Mouse (Mus musculus): ENCODE measurements around the gene Dgkh.
A peak's percentile ranks its signal among the peaks of the same experiment; 100 is the strongest.
"Not testable (repeated sequence)": the region's sequence is repeated elsewhere in the genome, so short reads cannot be mapped to it uniquely, and the experiment has no call there.

The Dgkh gene

DNA sequence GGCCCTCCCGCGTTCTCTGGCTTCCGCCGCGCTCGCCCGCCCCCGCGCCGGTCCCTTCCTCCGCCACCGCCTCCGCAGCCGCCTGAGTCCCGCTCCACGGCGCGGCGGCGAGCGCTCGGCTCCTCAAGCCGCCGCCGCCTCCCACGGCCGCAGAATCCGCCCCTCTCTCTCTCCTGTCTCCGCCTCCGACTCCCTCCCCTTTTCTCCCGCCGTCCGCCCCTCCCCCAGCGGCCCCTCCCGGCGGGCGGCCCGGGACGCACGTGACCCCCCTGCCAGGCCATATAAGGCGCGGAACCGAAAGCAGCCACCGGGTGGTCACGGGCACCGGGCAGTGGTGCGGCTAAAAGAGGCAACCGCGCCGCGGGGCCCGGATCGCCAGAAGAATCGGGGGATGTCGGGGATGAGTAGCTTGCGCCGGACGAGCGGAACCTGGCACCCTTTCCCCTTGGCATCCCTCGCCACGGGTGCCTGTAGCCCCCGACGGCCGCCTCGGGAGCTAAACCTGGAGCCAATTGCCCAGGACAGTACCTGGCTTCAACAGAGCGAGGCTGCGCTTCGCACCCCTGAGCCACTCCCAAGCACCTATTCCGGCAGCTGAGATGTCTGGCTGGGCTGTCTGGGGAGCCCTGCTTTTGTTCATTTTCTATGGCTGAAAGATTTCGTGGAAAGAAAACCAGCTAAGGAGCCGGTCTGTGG is at the start of gene Dgkh:
Gene Dgkh (minus strand): TSS at position 160 of the 696 bp plus-strand sequence.
- peak; percentile 95 for DNase-seq (ENCODE audit: inconsistent ontology term)

- no peak for DNase-seq (ENCODE audit: inconsistent ontology term)
Observed at GRCm38 (mm10) chr14:78777215-78777614, 44.6 kb upstream of the Dgkh start.

DNA sequence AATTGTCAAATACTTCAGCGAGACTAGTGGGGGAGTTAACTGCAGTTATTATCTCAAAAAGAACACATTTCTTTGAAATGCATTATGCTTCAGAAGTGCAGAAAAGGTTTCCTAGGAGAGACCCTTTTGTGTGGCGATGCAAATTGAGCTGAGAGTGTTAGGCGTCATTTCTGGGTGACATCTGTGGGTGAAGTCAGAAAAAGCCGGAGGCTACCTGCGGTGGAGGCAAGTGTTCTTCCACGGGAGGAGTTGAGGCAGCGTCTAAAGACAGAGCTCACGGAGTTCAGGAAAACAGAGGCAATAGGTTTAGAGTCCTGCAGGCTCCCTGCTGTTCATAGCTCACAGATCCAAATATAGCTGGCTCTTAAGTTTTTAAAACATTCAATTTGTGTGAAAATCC is 44.1 kb upstream of the Dgkh start:
- DNase-seq (ENCODE audit: inconsistent ontology term) = no peak

DNA sequence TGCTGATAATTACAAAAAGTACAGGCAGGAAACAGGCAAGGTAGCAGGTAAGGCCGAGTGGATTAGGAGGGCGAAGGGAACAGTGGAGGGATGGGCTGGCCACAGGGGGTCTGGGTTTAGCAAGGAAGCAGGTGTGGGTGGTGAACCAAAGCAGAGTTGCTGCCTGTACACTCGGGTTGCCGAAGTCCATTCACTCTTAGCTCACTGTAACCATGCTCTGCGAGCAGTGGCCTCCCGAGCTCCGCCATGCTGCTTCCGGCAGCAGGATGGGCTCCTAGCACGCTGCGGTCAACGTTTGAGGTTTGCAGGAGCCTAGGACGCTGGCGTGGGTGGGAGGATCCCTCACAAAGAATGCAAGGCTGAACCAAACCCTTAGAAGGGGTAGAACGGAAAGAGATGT is 43.1 kb upstream of the Dgkh start:
- DNase-seq (ENCODE audit: inconsistent ontology term) = no peak

DNA sequence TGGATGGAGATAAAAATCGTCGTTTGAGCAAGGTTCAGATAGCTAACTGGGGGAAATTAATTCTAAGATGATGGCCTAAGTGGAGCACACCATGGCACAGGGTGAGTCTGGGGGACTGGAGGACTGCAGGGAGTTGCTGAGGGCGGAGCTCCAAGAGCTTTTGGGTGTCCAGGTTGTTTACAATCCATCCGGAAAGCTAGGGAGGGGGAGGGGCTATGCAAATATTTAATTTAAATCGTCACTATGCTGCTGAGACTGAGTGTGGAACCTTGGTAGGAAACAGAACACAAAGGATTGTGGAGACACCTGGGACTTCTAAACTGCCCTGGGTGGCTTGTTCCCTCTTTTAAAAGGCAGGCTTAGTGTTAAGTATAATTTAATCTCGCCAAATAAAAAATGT is 42.6 kb upstream of the Dgkh start:
- no peak for DNase-seq (ENCODE audit: inconsistent ontology term)

DNA sequence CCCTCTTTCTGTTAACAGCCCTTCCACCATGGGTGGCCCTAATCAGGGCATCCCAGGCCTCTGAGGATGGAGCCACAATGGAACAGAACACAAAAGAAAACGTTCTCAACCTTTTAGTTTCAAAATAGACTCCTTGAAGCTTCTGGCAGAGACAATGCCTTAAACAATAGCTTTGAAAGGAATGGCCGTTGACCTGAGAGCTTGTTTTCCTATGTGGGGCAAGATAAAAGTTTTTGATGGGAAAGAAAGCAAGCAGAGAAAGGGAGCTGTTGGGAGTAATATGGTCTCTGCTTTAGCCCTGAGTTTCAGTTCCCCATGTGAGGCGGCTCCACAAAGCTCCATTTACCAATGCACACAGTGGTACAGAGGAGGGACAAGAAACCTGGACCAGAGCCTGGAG is 37.9 kb upstream of the Dgkh start:
- DNase-seq (ENCODE audit: inconsistent ontology term) = no peak

- no peak for DNase-seq (ENCODE audit: inconsistent ontology term)
Observed at GRCm38 (mm10) chr14:78761064-78761463, 28.5 kb upstream of the Dgkh start.

GRCm38 (mm10) chr14:78759491-78759890 is 26.9 kb upstream of the Dgkh start:
- peak; percentile 75 for DNase-seq (ENCODE audit: inconsistent ontology term)

GRCm38 (mm10) chr14:78755316-78755715 is 22.7 kb upstream of the Dgkh start:
- no peak for DNase-seq (ENCODE audit: inconsistent ontology term)

- no peak for DNase-seq (ENCODE audit: inconsistent ontology term)
Observed at GRCm38 (mm10) chr14:78748692-78749091, 16.1 kb upstream of the Dgkh start.

- DNase-seq (ENCODE audit: inconsistent ontology term) = no peak
Observed at GRCm38 (mm10) chr14:78747969-78748651, 15.5 kb upstream of the Dgkh start.

GRCm38 (mm10) chr14:78747454-78747853 is 14.9 kb upstream of the Dgkh start:
- no peak for DNase-seq (ENCODE audit: inconsistent ontology term)

GRCm38 (mm10) chr14:78734605-78735004 is 2.0 kb upstream of the Dgkh start:
- DNase-seq (ENCODE audit: inconsistent ontology term) = no peak

DNA sequence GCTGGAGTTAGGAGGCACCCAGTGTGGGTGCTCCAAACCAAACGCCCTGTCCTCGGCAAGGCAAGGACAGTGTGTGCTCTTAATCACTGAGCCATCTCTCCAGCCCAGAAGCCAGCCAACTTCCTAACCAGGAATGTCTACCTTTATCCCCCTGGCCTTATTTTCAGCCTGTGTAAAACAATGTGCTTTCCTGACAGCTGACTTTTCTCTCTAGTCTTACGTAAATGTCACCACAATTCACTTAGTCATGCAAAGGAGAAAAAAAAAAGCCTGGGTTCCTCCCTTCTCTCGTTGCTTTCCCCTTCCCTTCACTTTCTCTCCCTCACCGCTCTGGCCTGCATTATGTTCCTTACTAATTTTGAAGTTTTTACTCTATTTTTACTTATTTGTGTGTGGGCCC is 1.6 kb upstream of the Dgkh start:
- DNase-seq (ENCODE audit: inconsistent ontology term) = not testable (repeated sequence)

- no peak for DNase-seq (ENCODE audit: inconsistent ontology term)
Observed at GRCm38 (mm10) chr14:78733366-78734076, 945 bp upstream of the Dgkh start.

DNA sequence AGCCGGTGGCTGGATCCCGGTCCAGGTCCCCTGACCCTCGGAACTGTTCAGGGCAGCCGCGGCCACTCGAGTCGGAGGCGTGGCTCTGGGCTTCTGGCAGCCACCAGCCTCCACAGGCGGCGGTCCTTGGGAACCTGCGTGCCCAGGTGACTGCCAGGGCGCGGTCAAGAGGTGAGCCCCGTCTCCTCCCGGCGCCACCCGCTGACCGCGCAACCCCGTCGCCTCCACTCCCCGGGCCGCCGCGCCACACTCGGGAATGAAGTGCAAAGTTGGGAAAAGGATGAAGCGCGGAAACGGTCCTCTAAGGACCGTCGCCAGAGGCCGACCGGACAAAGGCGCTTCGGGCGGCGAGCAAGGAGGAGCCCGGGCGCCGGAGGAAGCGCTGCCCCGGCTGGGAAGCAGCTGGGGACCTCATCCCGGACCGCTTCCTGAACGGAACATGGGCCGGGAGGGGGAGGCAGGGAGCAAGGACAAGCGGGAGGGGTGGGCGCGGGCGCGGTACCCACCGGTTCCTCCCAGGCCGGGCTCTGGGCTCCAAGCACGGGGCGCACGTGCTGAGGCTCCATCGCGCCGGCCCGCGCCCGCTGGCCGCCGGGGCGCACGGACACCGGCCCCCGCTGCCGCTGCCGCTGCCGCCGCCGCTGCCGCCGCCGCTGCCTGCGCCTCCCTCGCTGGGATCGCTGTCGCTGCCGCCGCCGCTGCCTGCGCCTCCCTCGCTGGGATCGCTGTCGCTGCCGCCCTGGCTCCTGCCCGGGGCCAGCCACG is 542 bp downstream of the Dgkh start:
- DNase-seq (ENCODE audit: inconsistent ontology term) = peak; percentile 51

DNA sequence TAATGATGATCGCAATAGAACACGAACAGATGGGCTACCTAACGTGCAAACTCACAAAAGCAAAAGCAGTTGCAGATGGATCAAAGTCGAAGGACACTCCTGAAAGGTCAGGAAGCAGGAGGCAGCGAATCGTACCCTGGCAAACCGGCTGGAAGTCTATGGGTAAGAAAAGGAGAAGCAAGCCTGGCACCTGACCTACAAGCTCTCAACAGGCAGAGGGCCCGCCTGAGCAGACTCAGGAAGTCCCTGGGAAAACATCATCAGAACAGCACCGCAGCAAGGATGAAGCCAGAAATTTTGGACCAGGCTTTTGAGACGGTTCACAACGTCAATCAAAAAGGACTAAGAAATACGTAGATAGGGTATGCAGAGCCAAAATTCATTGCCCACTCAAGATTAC is 1.3 kb downstream of the Dgkh start:
- no peak for DNase-seq (ENCODE audit: inconsistent ontology term)

GRCm38 (mm10) chr14:78725976-78726375 is 6.6 kb downstream of the Dgkh start:
- no peak for DNase-seq (ENCODE audit: inconsistent ontology term)

DNA sequence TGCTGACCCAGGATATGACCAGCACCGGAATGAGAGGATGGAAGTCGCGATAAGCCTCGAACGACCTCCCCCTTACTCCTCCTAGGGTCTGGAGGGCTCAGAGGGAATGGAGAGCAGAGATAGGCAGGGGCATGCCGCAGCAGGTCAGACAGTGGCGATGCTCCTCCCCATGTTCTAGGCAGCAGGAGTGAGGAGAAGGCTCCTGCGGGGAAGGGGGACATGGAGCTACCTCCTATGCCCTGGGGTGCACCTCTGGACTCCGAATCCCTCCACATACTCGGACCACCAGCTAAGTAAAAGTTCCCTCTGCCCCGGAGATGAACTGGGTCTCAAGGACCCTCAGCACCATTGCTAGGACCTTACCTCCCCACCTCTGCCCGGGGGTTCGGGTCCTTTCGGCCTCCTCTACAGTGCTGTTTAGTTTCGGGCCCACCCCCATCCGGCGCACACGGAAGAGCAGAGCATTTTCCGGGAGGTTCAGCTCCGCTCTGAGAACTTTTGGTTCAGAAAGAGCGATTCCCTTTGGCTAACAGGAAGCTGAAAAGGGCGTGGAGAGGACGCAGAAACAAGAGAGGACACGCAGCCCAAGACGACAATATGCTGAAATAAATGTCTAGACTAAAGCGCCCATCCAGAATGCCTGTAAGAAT is 7.1 kb downstream of the Dgkh start:
- peak; percentile 32 for DNase-seq (ENCODE audit: inconsistent ontology term)

DNA sequence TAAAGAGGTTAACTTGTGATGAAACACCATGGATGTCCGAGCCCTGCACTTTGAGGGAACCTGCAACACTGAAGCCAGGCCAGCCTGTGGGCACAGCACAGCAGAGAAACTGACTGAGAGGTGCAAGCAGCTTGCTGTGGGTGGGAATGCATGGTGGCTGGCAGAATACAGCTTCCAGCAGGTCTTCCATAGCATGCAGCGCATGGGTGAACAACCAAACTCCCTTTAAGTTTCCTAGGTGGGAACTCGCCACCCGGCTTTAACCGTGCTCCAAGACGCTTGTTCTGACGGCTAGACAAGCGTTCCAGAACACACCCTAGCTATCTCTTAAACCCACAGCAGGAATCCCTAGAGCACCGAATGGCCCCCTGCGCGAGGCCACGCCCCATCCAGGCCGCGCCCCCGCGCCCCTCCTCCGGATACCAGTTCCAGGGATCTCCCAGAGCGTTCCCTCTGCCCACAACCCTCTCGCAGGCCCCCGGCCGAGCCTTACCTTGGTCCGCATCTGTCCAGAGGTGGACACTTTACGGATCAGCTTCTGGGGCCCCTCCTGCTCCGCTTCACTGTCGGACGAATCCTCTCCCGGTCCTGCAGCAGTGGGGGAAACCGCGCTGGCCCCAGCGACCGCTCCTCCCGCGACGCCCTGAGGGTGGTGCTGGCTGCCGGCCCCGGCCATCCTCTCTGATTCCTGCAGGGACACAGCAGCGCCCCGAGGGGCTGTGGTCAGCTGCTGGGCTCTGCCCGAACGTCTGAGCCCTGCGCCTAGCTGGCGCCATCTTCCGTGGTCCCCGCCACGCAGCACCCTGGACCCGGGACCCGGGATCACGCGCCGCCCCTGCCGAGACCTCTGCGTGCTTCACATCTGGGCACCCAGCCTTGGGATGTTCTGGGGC is 7.9 kb downstream of the Dgkh start:
- peak; percentile 78 for DNase-seq (ENCODE audit: inconsistent ontology term)

GRCm38 (mm10) chr14:78723655-78724054 is 8.9 kb downstream of the Dgkh start:
- not testable (repeated sequence) for DNase-seq (ENCODE audit: inconsistent ontology term)

Measured in Muller cell, postnatal 12 days (primary cell).